Mouse (Mus musculus) kidney, embryonic 14.5 days (tissue): ENCODE results near the gene Slc31a1. TPM values are rescaled to one million over a fixed set of nuclear protein-coding genes. Genes with fewer than 3 reads are reported as not detected.
A peak's percentile ranks its signal among the peaks of the same experiment; 100 is the strongest.

Source experiments
- ATAC-seq: fragments of 200-750 bp; cut with Nextera tagmentation; 2 replicates; pipeline ENCODE4 v1.8.0; 2017; ENCODE audit warnings: moderate number of reproducible peaks, mild to moderate bottlenecking, moderate TSS enrichment, moderate library complexity; ENCODE audit not compliant: low FRiP score, low TSS enrichment
- H3K27ac ChIP-seq: fragments of 300-500 bp; sonication (generic); 2 replicates; pipeline ENCODE4 v1.5.1; 2014; ENCODE audit warnings: low read depth, mild to moderate bottlenecking, low read length, moderate library complexity, mixed read lengths
- H3K27me3 ChIP-seq: fragments of 300-500 bp; sonication (generic); 2 replicates; pipeline ENCODE4 v1.6.1; 2014; ENCODE audit warnings: mild to moderate bottlenecking, low read length; ENCODE audit not compliant: control insufficient read depth, insufficient read depth
- H3K36me3 ChIP-seq: fragments of 300-500 bp; sonication (generic); 2 replicates; pipeline ENCODE4 v1.6.1; 2014; ENCODE audit warnings: low read length, mixed read lengths; ENCODE audit not compliant: control insufficient read depth, insufficient read depth
- H3K4me1 ChIP-seq: fragments of 300-500 bp; sonication (generic); 2 replicates; pipeline ENCODE4 v1.6.1; 2014; ENCODE audit warnings: low read length, mixed read lengths; ENCODE audit not compliant: control insufficient read depth, insufficient read depth
- H3K4me2 ChIP-seq: fragments of 300-500 bp; sonication (generic); replicated peaks from 2 replicates; pipeline ENCODE4 v1.6.1; 2014; ENCODE audit warnings: low read depth, mild to moderate bottlenecking, low read length
- H3K4me3 ChIP-seq: fragments of 300-500 bp; sonication (generic); 2 replicates; pipeline ENCODE4 v1.5.1; 2014; ENCODE audit warnings: mild to moderate bottlenecking, low read length
- H3K9ac ChIP-seq: fragments of 300-500 bp; sonication (generic); 2 replicates; pipeline ENCODE4 v1.6.1; 2014; ENCODE audit warnings: low read depth, mild to moderate bottlenecking, low read length, moderate library complexity
- H3K9me3 ChIP-seq: fragments of 300-500 bp; sonication (generic); 2 replicates; pipeline ENCODE4 v1.6.1; 2016; ENCODE audit warnings: low read length; ENCODE audit not compliant: control insufficient read depth
- WGBS: fragments of 180-500 bp; shearing (Covaris S2); extraction: QIAGEN DNeasy Blood & Tissue Kit; methylation state at CpG from one replicate; pipeline ENCODE4 v1.1.7; 2014; 5-methylcytosine and 5-hydroxymethylcytosine counted together
- polyA plus RNA-seq: library from polyadenylated mRNA; unstranded; fragments of >200 nt; fragmentation: Nextera tagmentation; extraction: Ambion mirVana; gene quantifications from 2 replicates; pipeline ENCODE4 v1.2.1, GENCODE M21; 2014

Slc31a1 gene
- polyA plus RNA-seq, result 23.9 and 42.1 TPM in 2 replicates

DNA sequence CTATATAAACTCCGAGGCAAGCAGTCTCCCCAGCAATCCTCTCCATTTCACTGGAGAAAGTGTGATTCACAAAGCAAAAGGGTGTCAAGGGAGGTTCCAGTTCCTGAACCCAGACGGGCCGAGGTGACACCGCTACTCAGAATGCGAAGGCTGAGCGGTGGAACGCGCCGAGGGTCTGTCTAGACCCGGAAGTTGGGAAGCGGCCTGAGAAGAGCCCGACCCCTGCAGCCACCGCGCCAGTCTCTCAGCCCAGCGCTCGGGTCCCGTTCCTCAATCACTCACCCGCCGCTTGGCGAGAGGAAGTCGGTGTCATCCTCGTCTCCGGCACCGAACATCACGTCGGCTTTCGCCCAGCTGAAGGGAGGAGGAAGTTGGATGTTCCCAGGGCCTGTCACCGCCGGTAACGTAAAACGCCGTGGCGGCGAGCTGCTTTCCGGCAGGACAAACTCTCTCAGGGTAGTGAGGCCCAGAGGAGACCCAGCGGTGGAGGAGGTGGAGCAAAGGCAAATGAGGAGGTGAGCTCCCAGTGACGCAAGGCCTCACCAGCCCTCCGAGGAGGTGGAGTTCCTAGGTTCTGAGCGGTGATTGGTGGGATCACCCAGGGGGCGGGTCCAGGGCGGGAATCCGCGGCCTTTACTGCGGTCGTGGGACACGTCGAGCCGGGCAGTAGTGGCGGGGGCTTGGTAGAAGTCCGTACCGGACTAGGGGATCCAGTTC, at the start of gene Slc31a1, which contains the start of gene Fkbp15:
Slc31a1 (plus strand) TSS at position 640 of the 717 bp plus-strand sequence.
Fkbp15 (minus strand) TSS at position 461 of the 717 bp plus-strand sequence.
- Histone ChIP-seq H3K4me1 (peaks cover 13% of the 10 kb centered on the region), H3K4me3 (peak within 1 kb of the TSS; percentile 54), H3K27ac (no peak within 1 kb of the TSS), H3K9me3 (no peaks in the 10 kb centered on the region), H3K4me2 (peak within 1 kb of the TSS; percentile 72), H3K36me3 (no peaks in the 10 kb centered on the region), H3K9ac (peak within 1 kb of the TSS; percentile 67), H3K27me3 (no peaks in the 10 kb centered on the region)
- WGBS, result 0% methylated on average over 51 of the region's 51 CpGs
- ATAC-seq, result peak; percentile 100

- no peak for ATAC-seq
- no peak overlapping the region for H3K9ac ChIP-seq
- H3K36me3 ChIP-seq, result peaks cover 17% of the 10 kb centered on the region
- 90% methylated on average over 2 of the region's 2 CpGs for WGBS
- no peak overlapping the region for H3K27ac ChIP-seq
- no peak overlapping the region for H3K4me3 ChIP-seq
- H3K4me1 ChIP-seq, result no peaks in the 10 kb centered on the region
- no peaks in the 10 kb centered on the region for H3K9me3 ChIP-seq
- H3K27me3 ChIP-seq, result no peaks in the 10 kb centered on the region
- no peak overlapping the region for H3K4me2 ChIP-seq
Observed at GRCm38 (mm10) chr4:62312821-62313220, 47.7 kb upstream of the Slc31a1 start.

GRCm38 (mm10) chr4:62313641-62314211, 46.8 kb upstream of the Slc31a1 start:
- Histone ChIP-seq H3K9ac (no peak overlapping the region), H3K36me3 (peaks cover 13% of the 10 kb centered on the region), H3K4me2 (no peak overlapping the region), H3K9me3 (no peaks in the 10 kb centered on the region), H3K4me3 (no peak overlapping the region), H3K27me3 (no peaks in the 10 kb centered on the region), H3K4me1 (no peaks in the 10 kb centered on the region), H3K27ac (no peak overlapping the region)
- no peak for ATAC-seq
- 90% methylated on average over 9 of the region's 9 CpGs for WGBS

DNA sequence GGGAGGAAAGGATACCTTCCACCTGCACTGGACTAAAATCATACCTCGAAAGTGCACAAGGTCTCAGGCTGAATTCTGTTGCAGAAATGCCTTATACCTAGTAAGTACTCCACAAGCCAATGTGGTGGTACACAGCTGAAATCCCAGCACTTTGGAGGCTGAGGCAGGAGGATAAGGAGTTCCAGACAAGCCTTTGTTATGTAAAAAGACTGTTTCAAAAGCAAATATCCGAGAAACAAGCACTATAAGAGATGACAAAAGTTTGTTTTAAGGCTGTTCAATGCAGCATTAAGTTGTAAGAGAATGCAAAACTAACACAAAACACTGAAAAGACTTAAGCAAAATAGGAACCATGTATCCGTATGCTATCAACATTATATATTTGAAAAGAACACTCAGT, 46.0 kb upstream of the Slc31a1 start:
- no peak for ATAC-seq
- Histone ChIP-seq H3K9ac (no peak overlapping the region), H3K9me3 (no peaks in the 10 kb centered on the region), H3K4me2 (no peak overlapping the region), H3K4me3 (no peak overlapping the region), H3K27ac (no peak overlapping the region), H3K4me1 (no peaks in the 10 kb centered on the region), H3K36me3 (peaks cover 14% of the 10 kb centered on the region), H3K27me3 (no peaks in the 10 kb centered on the region)
- WGBS, result 89% methylated on average over 3 of the region's 3 CpGs

GRCm38 (mm10) chr4:62316456-62316855, 44.1 kb upstream of the Slc31a1 start:
- Histone ChIP-seq H3K36me3 (peaks cover 21% of the 10 kb centered on the region), H3K4me2 (no peak overlapping the region), H3K9me3 (no peaks in the 10 kb centered on the region), H3K27ac (no peak overlapping the region), H3K4me1 (no peaks in the 10 kb centered on the region), H3K27me3 (no peaks in the 10 kb centered on the region), H3K4me3 (no peak overlapping the region), H3K9ac (no peak overlapping the region)
- 89% methylated on average over 2 of the region's 2 CpGs for WGBS
- no peak for ATAC-seq

DNA sequence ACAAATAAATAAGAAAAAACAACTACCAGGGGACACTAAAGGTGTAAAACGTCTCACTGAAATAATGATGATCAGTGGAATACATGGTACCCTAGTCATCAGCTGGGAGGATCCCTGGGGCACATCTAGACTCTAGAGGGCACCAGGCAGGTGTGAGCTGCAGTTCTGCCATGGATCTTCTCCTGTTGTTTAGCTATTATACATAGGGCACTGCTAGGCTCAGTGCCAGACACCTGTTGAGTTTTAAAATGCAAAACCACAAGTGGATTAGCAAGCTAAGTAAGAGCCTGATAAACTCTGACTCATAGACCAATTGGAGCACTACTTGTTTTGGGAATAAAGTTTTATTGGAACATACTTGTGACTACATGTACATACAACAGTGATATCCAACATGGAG, 42.2 kb upstream of the Slc31a1 start:
- H3K4me3 ChIP-seq, result no peak overlapping the region
- H3K4me2 ChIP-seq, result no peak overlapping the region
- H3K4me1 ChIP-seq, result no peaks in the 10 kb centered on the region
- H3K9me3 ChIP-seq, result no peaks in the 10 kb centered on the region
- no peak overlapping the region for H3K9ac ChIP-seq
- WGBS, result 76% methylated on average over 1 of the region's 1 CpGs
- no peak for ATAC-seq
- H3K27me3 ChIP-seq, result no peaks in the 10 kb centered on the region
- H3K36me3 ChIP-seq, result peaks cover 31% of the 10 kb centered on the region; the same call in 1 of the 2 replicates
- no peak overlapping the region for H3K27ac ChIP-seq

- ATAC-seq, result no peak
- no peak overlapping the region for H3K4me3 ChIP-seq
- no peaks in the 10 kb centered on the region for H3K4me1 ChIP-seq
- 88% methylated on average over 3 of the region's 3 CpGs for WGBS
- no peaks in the 10 kb centered on the region for H3K27me3 ChIP-seq
- no peak overlapping the region for H3K4me2 ChIP-seq
- H3K9ac ChIP-seq, result no peak overlapping the region
- no peak overlapping the region for H3K27ac ChIP-seq
- H3K36me3 ChIP-seq, result peaks cover 42% of the 10 kb centered on the region
- H3K9me3 ChIP-seq, result no peaks in the 10 kb centered on the region
Observed at GRCm38 (mm10) chr4:62322684-62323083, 37.8 kb upstream of the Slc31a1 start.

GRCm38 (mm10) chr4:62326111-62326510, 34.4 kb upstream of the Slc31a1 start:
- Histone ChIP-seq H3K9me3 (no peaks in the 10 kb centered on the region), H3K36me3 (peaks cover 50% of the 10 kb centered on the region), H3K4me1 (no peaks in the 10 kb centered on the region), H3K27ac (no peak overlapping the region), H3K9ac (no peak overlapping the region), H3K4me2 (no peak overlapping the region), H3K4me3 (no peak overlapping the region), H3K27me3 (no peaks in the 10 kb centered on the region)
- no peak for ATAC-seq

- 87% methylated on average over 6 of the region's 6 CpGs for WGBS
- H3K9ac ChIP-seq, result no peak overlapping the region
Observed at GRCm38 (mm10) chr4:62328941-62329660, 31.4 kb upstream of the Slc31a1 start.

More at GRCm38 (mm10) chr4:62328941-62329660, 31.4 kb upstream of the Slc31a1 start:
- ATAC-seq, result no peak
- Histone ChIP-seq H3K4me3 (no peak overlapping the region), H3K9me3 (no peaks in the 10 kb centered on the region), H3K36me3 (peaks cover 48% of the 10 kb centered on the region), H3K27me3 (no peaks in the 10 kb centered on the region), H3K27ac (no peak overlapping the region), H3K4me1 (no peaks in the 10 kb centered on the region), H3K4me2 (no peak overlapping the region)
